Mouse (Mus musculus): ENCODE results near the gene Sun2.

DNA sequence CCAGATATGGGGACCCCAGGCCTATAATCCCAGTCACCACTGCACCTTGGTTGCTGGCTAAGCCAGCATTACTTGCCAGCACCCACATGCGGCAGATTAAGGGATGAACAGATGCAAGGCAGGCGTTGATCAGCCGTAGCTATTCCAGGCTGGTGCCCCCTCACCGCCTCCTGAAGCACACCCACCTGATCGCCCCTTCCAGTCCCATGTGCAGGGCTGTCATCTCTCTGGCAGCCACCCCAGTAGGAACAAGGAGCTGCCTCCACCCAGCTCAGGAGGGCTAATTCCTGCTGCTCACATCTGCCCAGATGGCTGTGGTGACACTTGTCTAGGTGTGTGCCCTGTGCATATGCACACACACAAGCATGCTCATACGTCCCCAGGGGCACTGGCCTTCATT is 18.6 kb upstream of the Sun2 start:
- TF ChIP-seq POLR2A (IDR thresholded peaks at IDR 0.05; ENCODE audit: low read depth, low read length) (no peak), MAX (IDR thresholded peaks at IDR 0.05; ENCODE audit: low read length) (no peak), SMC3 (IDR thresholded peaks at IDR 0.05; ENCODE audit: low read depth, low read length) (no peak), CTCF (conservative IDR thresholded peaks at IDR 0.05 in 1 of 2, IDR thresholded peaks at IDR 0.05 in 1 of 2; ENCODE audit: low read depth in 2 of 2, low read length in 2 of 2) (no peak), BHLHE40 (IDR thresholded peaks at IDR 0.05; ENCODE audit: low read depth, low read length) (no peak), POLR2AphosphoS2 (IDR thresholded peaks at IDR 0.05; ENCODE audit: low read depth, low read length) (no peak), EP300 (IDR thresholded peaks at IDR 0.05; ENCODE audit: low read length) (no peak), MEF2A (IDR thresholded peaks at IDR 0.05; ENCODE audit: borderline replicate concordance, low read depth, low read length) (no peak), UBTF (IDR thresholded peaks at IDR 0.05; ENCODE audit: low read depth, low read length) (no peak), RAD21 (IDR thresholded peaks at IDR 0.05; ENCODE audit: low read depth, low read length) (no peak), USF1 (IDR thresholded peaks at IDR 0.05; ENCODE audit: low read depth, low read length) (no peak), TBP (conservative IDR thresholded peaks at IDR 0.05; ENCODE audit: low read depth, low read length) (no peak), GABPA (IDR thresholded peaks at IDR 0.05; ENCODE audit: insufficient replicate concordance, low read depth, low read length) (no peak), ZKSCAN1 (IDR thresholded peaks at IDR 0.05; ENCODE audit: borderline replicate concordance, low read depth, low read length) (no peak)

All from CH12.LX (cell line).